Mouse (Mus musculus): ENCODE measurements around the gene Als2cl. TPM values are rescaled to one million over a fixed set of nuclear protein-coding genes. Genes with fewer than 3 reads are reported as not detected.

The Als2cl gene
- total RNA-seq, 2 experiments from 2014 or later = 3.7 to 7.5 TPM

DNA sequence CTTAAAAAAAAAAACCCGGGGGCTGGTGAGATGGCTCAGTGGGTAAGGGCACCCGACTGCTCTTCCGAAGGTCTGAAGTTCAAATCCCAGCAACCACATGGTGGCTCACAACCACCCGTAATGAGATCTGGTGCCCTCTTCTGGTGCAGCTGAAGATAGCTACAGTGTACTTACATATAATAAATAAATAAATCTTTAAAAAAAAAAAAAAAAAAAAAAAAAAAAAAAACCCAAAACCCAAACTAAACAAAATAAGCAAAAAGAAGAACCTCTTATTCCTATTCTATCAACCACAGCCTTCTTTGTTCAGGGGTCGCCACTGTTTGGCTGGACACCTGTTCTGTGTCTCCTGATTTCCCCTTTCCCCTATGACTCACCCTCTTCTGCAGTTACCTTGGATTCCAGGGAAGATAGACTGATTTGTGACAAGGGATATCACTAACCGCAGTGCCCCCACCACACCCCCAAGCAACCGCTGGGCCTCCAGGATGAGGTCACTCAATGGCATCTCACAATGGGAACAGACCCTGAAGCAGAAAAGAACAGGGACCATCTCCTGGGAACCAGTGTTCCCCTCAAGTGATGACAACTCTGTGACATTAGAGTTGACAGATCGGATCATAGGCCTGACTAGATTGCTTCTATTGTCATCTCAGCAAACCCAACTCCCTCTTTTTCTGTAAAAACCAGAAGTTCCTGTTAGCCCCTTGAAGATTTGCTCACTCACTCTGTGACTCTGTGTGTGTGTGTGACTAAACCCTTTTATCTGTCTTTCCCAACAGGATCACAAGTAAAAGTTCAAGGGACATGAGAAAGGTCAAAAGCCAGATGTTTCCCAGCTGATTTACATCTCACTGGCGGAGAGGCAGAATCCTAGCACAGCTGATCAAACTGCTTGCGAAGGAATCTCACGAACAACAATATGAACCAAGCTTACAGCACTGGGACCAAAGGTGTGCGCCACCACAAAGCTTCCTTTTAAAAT, 58.1 kb downstream of the Als2cl start:
- H3K27ac ChIP-seq = peak overlapping the region; percentile 35
- peak; percentile 25; the same call in 1 of the 2 replicates for TF ChIP-seq CTCF (IDR thresholded peaks at IDR 0.05)
- no peak overlapping the region for H3K4me3 ChIP-seq
- intact Hi-C loops (cut with DNase I) = no loop called here
- DNase-seq = no peak

- H3K27ac ChIP-seq = no peak overlapping the region; the same call in 1 of the 2 replicates
- intact Hi-C loops (cut with DNase I) = no loop called here
- peak; percentile 74 for TF ChIP-seq CTCF (IDR thresholded peaks at IDR 0.05)
- H3K4me3 ChIP-seq = no peak overlapping the region
- no peak for DNase-seq
Measured at GRCm38 (mm10) chr9:110944265-110944664, 64.6 kb downstream of the Als2cl start.

DNA sequence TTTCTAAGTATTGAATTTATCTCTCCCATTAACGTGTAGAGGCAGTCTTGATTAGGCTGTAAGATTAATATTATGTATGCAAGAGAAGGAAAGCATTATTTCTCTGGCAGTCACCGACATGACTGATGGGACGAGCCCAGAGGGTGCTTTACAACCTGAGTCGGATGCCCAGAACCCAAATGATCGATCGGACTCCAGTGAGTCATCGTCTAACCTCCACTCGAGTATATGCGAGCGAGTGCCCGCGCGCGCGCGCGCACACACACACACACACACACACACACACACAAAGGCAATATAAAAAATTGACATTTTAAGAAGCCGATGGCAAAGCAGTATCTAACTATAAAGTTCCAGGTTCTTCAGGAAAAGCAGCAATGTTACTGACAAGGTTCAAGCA, 65.7 kb downstream of the Als2cl start:
- no peak for DNase-seq
- Histone ChIP-seq H3K4me3 (no peak overlapping the region), H3K27ac (no peak overlapping the region)
- TF ChIP-seq CTCF (IDR thresholded peaks at IDR 0.05) = no peak
- intact Hi-C loops (cut with DNase I) = no loop called here

DNA sequence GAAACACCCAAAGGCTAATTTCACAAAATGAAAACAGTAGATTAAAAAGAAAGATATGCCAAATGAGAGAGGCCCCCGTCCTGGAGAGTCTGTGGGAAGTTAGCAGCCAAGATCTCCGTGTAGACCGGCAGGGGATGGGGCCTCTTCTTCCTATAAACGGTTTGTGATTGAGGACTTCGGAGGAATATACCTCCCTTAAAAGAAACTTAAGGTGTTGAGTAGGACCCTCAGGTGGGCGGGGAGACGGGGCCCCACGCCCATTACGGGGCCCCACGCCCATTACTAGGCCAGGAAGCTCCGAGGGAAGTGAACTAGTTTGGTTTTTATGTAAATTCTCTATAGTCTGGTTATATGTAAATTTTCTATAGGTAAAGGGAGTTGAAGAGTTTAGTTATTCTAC, 66.3 kb downstream of the Als2cl start, which contains the start of gene Tdgf1:
Gene Tdgf1, minus strand, starts transcription at position 233 of the 400 bp plus-strand sequence.
- DNase-seq = no peak
- intact Hi-C loops (cut with DNase I) = no loop called here
- no peak for TF ChIP-seq CTCF (IDR thresholded peaks at IDR 0.05)

DNA sequence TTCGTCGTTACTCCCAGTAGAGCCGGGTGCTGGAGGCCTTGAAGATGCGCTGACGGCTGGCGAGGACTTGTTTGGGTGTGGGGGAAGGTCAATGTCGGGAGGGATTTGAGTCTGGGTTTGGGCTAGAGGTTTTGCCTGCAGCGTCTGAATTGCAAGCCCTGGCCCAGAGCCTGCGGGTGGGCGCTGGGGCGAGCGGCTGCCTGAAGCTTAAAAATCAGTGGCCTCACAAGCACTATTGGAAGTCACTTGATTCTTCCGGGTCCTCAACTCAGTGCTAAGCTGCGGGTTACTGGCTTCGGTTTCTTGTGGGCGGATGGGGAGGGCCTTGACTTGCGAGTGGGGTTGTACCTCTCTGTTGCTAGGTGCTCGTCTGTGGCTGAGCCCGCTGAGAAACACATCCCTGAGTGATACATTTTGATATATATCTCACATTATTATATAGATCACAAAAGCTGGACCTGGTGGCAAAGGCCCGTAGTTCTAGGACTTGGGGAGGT, 66.9 kb downstream of the Als2cl start:
- no peak overlapping the region for H3K27ac ChIP-seq
- H3K4me3 ChIP-seq = no peak overlapping the region
- intact Hi-C loops (cut with DNase I) = no loop called here
- TF ChIP-seq CTCF (IDR thresholded peaks at IDR 0.05) = no peak
- DNase-seq = no peak

More for the DNA sequence above, 66.3 kb downstream of the Als2cl start, which contains the start of gene Tdgf1:
- Histone ChIP-seq H3K4me3 (no peak within 1 kb of the TSS), H3K27ac (no peak within 1 kb of the TSS)

- no peak for DNase-seq
- TF ChIP-seq CTCF (IDR thresholded peaks at IDR 0.05) = no peak
- Histone ChIP-seq H3K27ac (no peak overlapping the region), H3K4me3 (no peak overlapping the region)
- intact Hi-C loops (cut with DNase I) = no loop called here
Measured at GRCm38 (mm10) chr9:110947261-110947661, 67.6 kb downstream of the Als2cl start.

DNA sequence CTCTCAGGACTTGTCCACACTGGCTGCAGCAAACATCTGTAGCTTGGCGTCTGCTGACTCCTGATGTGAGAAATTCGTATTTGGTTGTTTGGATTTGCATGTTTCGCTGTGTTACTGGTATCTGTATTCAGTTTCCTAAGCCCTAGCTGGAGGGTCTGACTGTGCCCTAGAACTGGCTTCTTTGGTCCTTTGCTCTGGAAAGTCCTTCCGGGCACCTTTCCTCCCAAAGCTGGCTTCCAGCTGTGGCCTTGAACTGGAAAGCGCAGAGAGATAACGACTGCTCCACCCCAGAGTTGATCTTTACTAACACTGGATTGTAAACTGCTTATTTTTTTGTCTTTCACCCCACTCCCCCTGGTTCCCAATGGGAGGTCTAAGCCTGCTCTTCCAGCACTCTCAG, 68.2 kb downstream of the Als2cl start:
- intact Hi-C loops (cut with DNase I) = no loop called here
- DNase-seq = no peak
- no peak for TF ChIP-seq CTCF (IDR thresholded peaks at IDR 0.05)

DNA sequence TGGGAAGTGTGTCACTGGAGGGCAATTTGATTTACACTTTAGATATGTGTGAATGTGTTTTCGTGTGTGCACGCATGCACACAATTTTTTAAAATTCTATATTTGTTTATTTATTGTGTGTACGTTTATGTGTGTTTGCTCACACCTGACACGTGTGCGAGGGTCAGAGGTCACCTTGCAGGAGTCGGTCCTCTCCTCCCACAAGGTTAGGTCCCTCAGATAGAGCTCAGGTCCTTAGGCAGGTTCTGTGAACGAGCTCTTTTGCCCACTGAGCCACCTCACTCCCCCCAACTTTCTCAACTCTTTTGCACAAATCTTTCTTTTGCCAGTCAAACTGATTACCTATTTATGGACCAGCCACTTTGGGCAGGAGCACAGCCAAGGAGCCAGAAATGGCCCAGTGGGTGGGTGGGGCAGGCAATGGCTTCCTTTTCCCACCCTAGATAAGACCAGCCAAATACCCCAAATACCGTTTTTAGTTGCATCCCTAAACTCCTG, 69.2 kb downstream of the Als2cl start:
- no peak for TF ChIP-seq CTCF (IDR thresholded peaks at IDR 0.05)
- no peak overlapping the region for H3K27ac ChIP-seq
- no peak for DNase-seq
- intact Hi-C loops (cut with DNase I) = no loop called here
- H3K4me3 ChIP-seq = no peak overlapping the region

More for the DNA sequence above, 68.2 kb downstream of the Als2cl start:
- Histone ChIP-seq H3K4me3 (no peak overlapping the region), H3K27ac (no peak overlapping the region)

DNA sequence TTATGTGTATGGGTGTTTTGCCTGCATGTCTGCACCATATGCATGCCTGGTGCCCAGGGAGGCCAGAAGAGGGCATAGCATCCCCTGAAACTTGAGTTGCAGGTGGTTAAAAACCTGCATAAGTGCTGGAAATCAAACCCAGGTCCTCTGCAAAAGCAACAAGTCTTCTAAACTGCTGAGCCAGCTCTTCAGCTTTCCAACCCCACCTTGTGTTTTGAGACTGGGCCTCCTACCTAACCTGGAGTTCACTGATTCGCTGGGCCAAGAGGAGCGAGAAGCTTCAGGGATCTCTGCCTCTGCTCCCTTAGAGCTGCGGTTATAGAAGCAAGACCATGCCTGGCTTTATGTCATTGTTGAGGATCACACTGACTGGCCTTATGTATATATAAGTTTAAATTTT, 70.4 kb downstream of the Als2cl start:
- no peak for DNase-seq
- H3K4me3 ChIP-seq = no peak overlapping the region
- TF ChIP-seq CTCF (IDR thresholded peaks at IDR 0.05) = no peak
- H3K27ac ChIP-seq = no peak overlapping the region
- intact Hi-C loops (cut with DNase I) = loop anchor here (5.0 kb wide), 1 partner anchor 68 kb away; the partner anchor contains the start of gene Tmie

Small RNA genes lying within 50 kb of the gene (microRNA-seq; reads per million reads assigned to microRNA genes)
- not detected for gene Gm24269

Other genes with a start within 250 kb of the Als2cl start
- gene Nbeal2, start 225.7 kb upstream of the Als2cl start, total RNA-seq (2021) = 1 to 10 TPM; 4.7 to 5.0 TPM
- 10 to 100 TPM; 43.4 to 51.7 TPM for gene Ccdc12, start 223.4 kb upstream of the Als2cl start, total RNA-seq (2021)
- 1,000 to 10,000 TPM in 1 of 2 experiments, 100 to 1,000 TPM in 1; 528 to 1,790 TPM for gene Myl3, start 138.0 kb upstream of the Als2cl start, total RNA-seq (2021)
- gene Pth1r, start 132.7 kb upstream of the Als2cl start, total RNA-seq (2021) = 1 to 10 TPM in 1 of 2 experiments, under 1 TPM in 1; 0.99 to 1.3 TPM
- not detected for gene Prss42, start 81.7 kb upstream of the Als2cl start, total RNA-seq (2021)
- gene Prss44, start 65.9 kb upstream of the Als2cl start, total RNA-seq (2021) = not detected
- not detected for gene Prss43, start 53.2 kb upstream of the Als2cl start, total RNA-seq (2021)
- gene Prss45, start 45.3 kb upstream of the Als2cl start, total RNA-seq (2021) = not detected
- not detected for gene Prss46, start 35.4 kb upstream of the Als2cl start, total RNA-seq (2021)
- gene Prss50, start 21.9 kb upstream of the Als2cl start, total RNA-seq (2021) = not detected
- under 1 TPM; 0.41 to 0.70 TPM for gene Tmie, start 243 bp downstream of the Als2cl start, total RNA-seq (2021)
- gene Fam240a, start 37.0 kb downstream of the Als2cl start, total RNA-seq (2021) = 1 to 10 TPM in 1 of 2 experiments, not detected in 1; 2.4 TPM
- not detected for gene Tdgf1, start 66.3 kb downstream of the Als2cl start, total RNA-seq (2021)
- gene Lrrc2, start 71.7 kb downstream of the Als2cl start, total RNA-seq (2021) = 10 to 100 TPM; 75.0 to 80.8 TPM
- gene Rtp3, start 110.7 kb downstream of the Als2cl start, total RNA-seq (2021) = 1 to 10 TPM; 1.1 to 1.2 TPM
- gene Ltf, start 139.4 kb downstream of the Als2cl start, total RNA-seq (2021) = not detected
- 1 to 10 TPM; 3.1 to 4.0 TPM for gene Ccrl2, start 177.6 kb downstream of the Als2cl start, total RNA-seq (2021)
- 10 to 100 TPM; 72.6 to 74.8 TPM for gene Lrrfip2, start 237.7 kb downstream of the Als2cl start, total RNA-seq (2021)

Measured in gastrocnemius, adult 2 months (tissue).